Mouse (Mus musculus) cortical plate, adult 2 months (tissue): ENCODE measurements around the gene Tpst2.

ENCODE experiments used
- CTCF ChIP-seq: fragments of 200-500 bp; IDR thresholded peaks from 2 replicates; pipeline ENCODE4 v1.5.1; 2011; ENCODE audit warnings: mild to moderate bottlenecking, control low read depth, low read length; ENCODE audit not compliant: insufficient read depth; ENCODE audit errors: extremely low read depth
- POLR2A ChIP-seq: fragments of 200-500 bp; IDR thresholded peaks from 2 replicates; pipeline ENCODE4 v1.6.1; 2011; ENCODE audit warnings: mild to moderate bottlenecking, low read length, control low read depth; ENCODE audit not compliant: insufficient read depth; ENCODE audit errors: extremely low read depth

DNA sequence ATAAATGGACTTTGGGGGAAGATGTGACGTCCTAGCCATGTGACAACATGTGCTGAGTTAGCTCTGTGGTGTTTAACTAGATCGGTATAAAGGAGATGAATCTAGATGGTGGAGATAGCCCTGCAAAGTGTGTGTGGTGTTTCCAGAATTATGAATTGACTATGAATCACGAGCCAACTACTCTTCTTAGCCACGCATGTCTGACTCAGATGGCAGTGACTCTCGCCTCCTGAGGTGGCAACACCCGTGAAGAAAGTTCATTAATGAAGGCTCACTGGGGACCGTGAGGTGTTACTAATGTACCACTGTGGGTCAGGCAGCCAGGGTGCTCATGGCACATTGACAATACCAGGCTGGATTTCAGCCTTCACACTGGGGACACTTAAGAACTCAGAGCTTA, 12.4 kb upstream of the Tpst2 start:
- TF ChIP-seq POLR2A = no peak
- no peak for TF ChIP-seq CTCF
